Mouse (Mus musculus) adrenal gland, adult 2 months (tissue): ENCODE measurements around the gene Tdo2. TPM values are rescaled to one million over a fixed set of nuclear protein-coding genes. Genes with fewer than 3 reads are reported as not detected.
A peak's percentile ranks its signal among the peaks of the same experiment; 100 is the strongest.

ENCODE experiments used
- DNase-seq: peaks from one replicate; pipeline ENCODE4 v3.0.0; 2021
- long read RNA-seq: library from polyadenylated mRNA; stranded (forward); transcript quantifications from one replicate; pipeline ENCODE4 v2.0.0, GENCODE M21; 2021
- polyA plus RNA-seq: library from polyadenylated mRNA; depleted of rRNA; stranded (reverse); fragments of >200 nt; gene quantifications from 2 replicates; pipeline ENCODE4 v1.2.3, GENCODE M21; 2012; rRNA removed
- total RNA-seq, 2 experiments: library from RNA; stranded (reverse); gene quantifications; 2 replicates each; pipeline ENCODE4 v1.2.3; 2021

Tdo2 gene
- total RNA-seq (1 to 10 TPM in 1 of 2 experiments, under 1 TPM in 1; 0.17 to 4.0 TPM), polyA plus RNA-seq (0.40 and 2.0 TPM in 2 replicates)
- long read RNA-seq, result 0 reads

GRCm38 (mm10) chr3:81976102-81976501, at the start of gene Tdo2:
Tdo2 (minus strand) TSS chr3:81976202.
- DNase-seq, result no peak

- DNase-seq, result no peak
These were observed 47.1 kb upstream of the Tdo2 start for GRCm38 (mm10) chr3:82023065-82023464.

GRCm38 (mm10) chr3:82022421-82022920, 46.5 kb upstream of the Tdo2 start:
- DNase-seq, result no peak

- DNase-seq, result no peak
These were observed 38.2 kb upstream of the Tdo2 start for GRCm38 (mm10) chr3:82014148-82014703.

- DNase-seq, result no peak
These were observed 31.0 kb upstream of the Tdo2 start for GRCm38 (mm10) chr3:82007002-82007401.

GRCm38 (mm10) chr3:81995988-81996387, 20.0 kb upstream of the Tdo2 start:
- DNase-seq, result no peak

GRCm38 (mm10) chr3:81995371-81995770, 19.4 kb upstream of the Tdo2 start:
- no peak for DNase-seq

GRCm38 (mm10) chr3:81990531-81990930, 14.5 kb upstream of the Tdo2 start:
- DNase-seq, result peak; percentile 61

GRCm38 (mm10) chr3:81989692-81990141, 13.7 kb upstream of the Tdo2 start:
- no peak for DNase-seq

GRCm38 (mm10) chr3:81987628-81988027, 11.6 kb upstream of the Tdo2 start:
- DNase-seq, result no peak

GRCm38 (mm10) chr3:81986103-81986502, 10.1 kb upstream of the Tdo2 start:
- no peak for DNase-seq

- DNase-seq, result no peak
These were observed 9.1 kb upstream of the Tdo2 start for GRCm38 (mm10) chr3:81985100-81985499.

- peak; percentile 70 for DNase-seq
These were observed 7.3 kb upstream of the Tdo2 start for GRCm38 (mm10) chr3:81983120-81983895.

GRCm38 (mm10) chr3:81981990-81982389, 6.0 kb upstream of the Tdo2 start, which contains the start of gene Asic5:
Asic5 (plus strand) TSS chr3:81982290.
- no peak for DNase-seq

- DNase-seq, result no peak
These were observed 5.6 kb upstream of the Tdo2 start for GRCm38 (mm10) chr3:81981576-81981975.

- no peak for DNase-seq
These were observed 395 bp downstream of the Tdo2 start for GRCm38 (mm10) chr3:81975607-81976006.

GRCm38 (mm10) chr3:81964596-81964995, 11.4 kb downstream of the Tdo2 start:
- DNase-seq, result no peak

GRCm38 (mm10) chr3:81963768-81964167, 12.2 kb downstream of the Tdo2 start:
- DNase-seq, result no peak

GRCm38 (mm10) chr3:81961336-81961735, 14.7 kb downstream of the Tdo2 start:
- DNase-seq, result no peak

GRCm38 (mm10) chr3:81957484-81957883, 18.5 kb downstream of the Tdo2 start:
- no peak for DNase-seq

- DNase-seq, result no peak
These were observed 24.2 kb downstream of the Tdo2 start for GRCm38 (mm10) chr3:81951785-81952184.

- no peak for DNase-seq
These were observed 27.0 kb downstream of the Tdo2 start for GRCm38 (mm10) chr3:81949048-81949447.

GRCm38 (mm10) chr3:81944851-81945393, 31.1 kb downstream of the Tdo2 start:
- DNase-seq, result no peak
